Mouse (Mus musculus): ENCODE results near the gene Zxdc. TPM values are rescaled to one million over a fixed set of nuclear protein-coding genes. Genes with fewer than 3 reads are reported as not detected.
A peak's percentile ranks its signal among the peaks of the same experiment; 100 is the strongest.

The Zxdc gene
- polyA plus RNA-seq (2014; fragmentation: Nextera tagmentation; extraction: Ambion mirVana), result 11.0 and 11.5 TPM in 2 replicates

GRCm38 (mm10) chr6:90368976-90369724 lies at the start of gene Zxdc:
Gene Zxdc, plus strand, starts transcription at chr6:90369492.
- H3K4me3 ChIP-seq (ENCODE audit: control insufficient read depth in 1 of 2, insufficient read depth in 1 of 2, low read depth in 1 of 2, low read length in 2 of 2), result peak within 1 kb of the TSS; percentile 93 to 96
- 6% methylated on average over 41 of the region's 41 CpGs for WGBS
- H3K4me1 ChIP-seq (ENCODE audit: control insufficient read depth in 2 of 2, insufficient read depth in 2 of 2, low read length in 2 of 2), result peaks cover 4 to 17% of the 10 kb centered on the region in 2 experiments; a peak in 3 of 4 replicates
- peak within 1 kb of the TSS; percentile 93 for H3K9ac ChIP-seq (ENCODE audit: low read length)
- H3K27me3 ChIP-seq (ENCODE audit: control insufficient read depth, insufficient read depth, low read length), result no peaks in the 10 kb centered on the region
- H3K9me3 ChIP-seq (ENCODE audit: control insufficient read depth, low read length), result no peaks in the 10 kb centered on the region
- peak; percentile 97 for ATAC-seq (ENCODE audit: insufficient number of reproducible peaks, insufficient read depth, low FRiP score, low read depth)
- H3K27ac ChIP-seq (replicated peaks in 1 of 2; ENCODE audit: control insufficient read depth in 1 of 2, insufficient read depth in 1 of 2, low read depth in 2 of 2, low read length in 2 of 2), result peak within 1 kb of the TSS; percentile 68 to 86
- H3K4me2 ChIP-seq (ENCODE audit: low read length), result peak within 1 kb of the TSS; percentile 90
- H3K36me3 ChIP-seq (ENCODE audit: control insufficient read depth, insufficient read depth, low read length), result peaks cover 21% of the 10 kb centered on the region

GRCm38 (mm10) chr6:90320429-90320828 lies 48.9 kb upstream of the Zxdc start:
- no peak overlapping the region for H3K27ac ChIP-seq (replicated peaks in 1 of 2; ENCODE audit: control insufficient read depth in 1 of 2, insufficient read depth in 1 of 2, low read depth in 2 of 2, low read length in 2 of 2)
- H3K4me2 ChIP-seq (ENCODE audit: low read length), result no peak overlapping the region
- 79% methylated on average over 5 of the region's 5 CpGs for WGBS
- ATAC-seq (ENCODE audit: insufficient number of reproducible peaks, insufficient read depth, low FRiP score, low read depth), result no peak
- H3K36me3 ChIP-seq (ENCODE audit: control insufficient read depth, insufficient read depth, low read length), result no peaks in the 10 kb centered on the region
- H3K9me3 ChIP-seq (ENCODE audit: control insufficient read depth, low read length), result no peaks in the 10 kb centered on the region
- H3K4me1 ChIP-seq (ENCODE audit: control insufficient read depth in 2 of 2, insufficient read depth in 2 of 2, low read length in 2 of 2), result peaks cover 0 to 4% of the 10 kb centered on the region in 2 experiments; a peak in 3 of 4 replicates
- H3K4me3 ChIP-seq (ENCODE audit: control insufficient read depth in 1 of 2, insufficient read depth in 1 of 2, low read depth in 1 of 2, low read length in 2 of 2), result no peak overlapping the region
- 0 out of 2 replicates have a peak, but pooled peaks cover 3% of the 10 kb centered on the region for H3K27me3 ChIP-seq (ENCODE audit: control insufficient read depth, insufficient read depth, low read length)
- H3K9ac ChIP-seq (ENCODE audit: low read length), result no peak overlapping the region

- 35% methylated on average over 4 of the region's 4 CpGs for WGBS
- no peak for ATAC-seq (ENCODE audit: insufficient number of reproducible peaks, insufficient read depth, low FRiP score, low read depth)
- no peaks in the 10 kb centered on the region for H3K36me3 ChIP-seq (ENCODE audit: control insufficient read depth, insufficient read depth, low read length)
Observed at GRCm38 (mm10) chr6:90321811-90322210, 47.5 kb upstream of the Zxdc start.

GRCm38 (mm10) chr6:90324026-90324425 lies 45.3 kb upstream of the Zxdc start:
- WGBS, result 61% methylated on average over 3 of the region's 3 CpGs
- H3K4me3 ChIP-seq (ENCODE audit: control insufficient read depth in 1 of 2, insufficient read depth in 1 of 2, low read depth in 1 of 2, low read length in 2 of 2), result no peak overlapping the region
- no peaks in the 10 kb centered on the region for H3K9me3 ChIP-seq (ENCODE audit: control insufficient read depth, low read length)
- H3K4me2 ChIP-seq (ENCODE audit: low read length), result no peak overlapping the region
- no peak overlapping the region for H3K27ac ChIP-seq (replicated peaks in 1 of 2; ENCODE audit: control insufficient read depth in 1 of 2, insufficient read depth in 1 of 2, low read depth in 2 of 2, low read length in 2 of 2)
- H3K9ac ChIP-seq (ENCODE audit: low read length), result no peak overlapping the region
- H3K4me1 ChIP-seq (ENCODE audit: control insufficient read depth in 2 of 2, insufficient read depth in 2 of 2, low read length in 2 of 2), result peaks cover 0 to 4% of the 10 kb centered on the region in 2 experiments; a peak in 3 of 4 replicates
- H3K27me3 ChIP-seq (ENCODE audit: control insufficient read depth, insufficient read depth, low read length), result 0 out of 2 replicates have a peak, but pooled peaks cover 3% of the 10 kb centered on the region
- H3K36me3 ChIP-seq (ENCODE audit: control insufficient read depth, insufficient read depth, low read length), result no peaks in the 10 kb centered on the region
- no peak for ATAC-seq (ENCODE audit: insufficient number of reproducible peaks, insufficient read depth, low FRiP score, low read depth)

More at GRCm38 (mm10) chr6:90321811-90322210, 47.5 kb upstream of the Zxdc start:
- H3K4me3 ChIP-seq (ENCODE audit: control insufficient read depth in 1 of 2, insufficient read depth in 1 of 2, low read depth in 1 of 2, low read length in 2 of 2), result no peak overlapping the region
- H3K27ac ChIP-seq (replicated peaks in 1 of 2; ENCODE audit: control insufficient read depth in 1 of 2, insufficient read depth in 1 of 2, low read depth in 2 of 2, low read length in 2 of 2), result no peak overlapping the region
- H3K9me3 ChIP-seq (ENCODE audit: control insufficient read depth, low read length), result no peaks in the 10 kb centered on the region
- no peak overlapping the region for H3K4me2 ChIP-seq (ENCODE audit: low read length)
- 0 out of 2 replicates have a peak, but pooled peaks cover 3% of the 10 kb centered on the region for H3K27me3 ChIP-seq (ENCODE audit: control insufficient read depth, insufficient read depth, low read length)
- H3K9ac ChIP-seq (ENCODE audit: low read length), result no peak overlapping the region
- H3K4me1 ChIP-seq (ENCODE audit: control insufficient read depth in 2 of 2, insufficient read depth in 2 of 2, low read length in 2 of 2), result peaks cover 0 to 4% of the 10 kb centered on the region in 2 experiments; a peak in 3 of 4 replicates

- no peak overlapping the region for H3K4me3 ChIP-seq (ENCODE audit: control insufficient read depth in 1 of 2, insufficient read depth in 1 of 2, low read depth in 1 of 2, low read length in 2 of 2)
- no peaks in the 10 kb centered on the region for H3K36me3 ChIP-seq (ENCODE audit: control insufficient read depth, insufficient read depth, low read length)
- H3K4me2 ChIP-seq (ENCODE audit: low read length), result peak overlapping the region; percentile 62
- H3K27me3 ChIP-seq (ENCODE audit: control insufficient read depth, insufficient read depth, low read length), result 0 out of 2 replicates have a peak, but pooled peaks cover 3% of the 10 kb centered on the region
- H3K4me1 ChIP-seq (ENCODE audit: control insufficient read depth in 2 of 2, insufficient read depth in 2 of 2, low read length in 2 of 2), result peaks cover 0 to 4% of the 10 kb centered on the region in 2 experiments; a peak in 3 of 4 replicates
- no peak overlapping the region for H3K9ac ChIP-seq (ENCODE audit: low read length)
- no peak overlapping the region for H3K27ac ChIP-seq (replicated peaks in 1 of 2; ENCODE audit: control insufficient read depth in 1 of 2, insufficient read depth in 1 of 2, low read depth in 2 of 2, low read length in 2 of 2)
- H3K9me3 ChIP-seq (ENCODE audit: control insufficient read depth, low read length), result no peaks in the 10 kb centered on the region
- WGBS, result 55% methylated on average over 3 of the region's 3 CpGs
- ATAC-seq (ENCODE audit: insufficient number of reproducible peaks, insufficient read depth, low FRiP score, low read depth), result no peak
Observed at GRCm38 (mm10) chr6:90324463-90324862, 44.8 kb upstream of the Zxdc start.

GRCm38 (mm10) chr6:90324991-90325390 lies 44.3 kb upstream of the Zxdc start, which contains the start of gene Chst13:
Gene Chst13, minus strand, starts transcription at chr6:90325185.
- Histone ChIP-seq H3K27ac (replicated peaks in 1 of 2; ENCODE audit: control insufficient read depth in 1 of 2, insufficient read depth in 1 of 2, low read depth in 2 of 2, low read length in 2 of 2) (no peak within 1 kb of the TSS), H3K36me3 (ENCODE audit: control insufficient read depth, insufficient read depth, low read length) (no peaks in the 10 kb centered on the region), H3K4me2 (ENCODE audit: low read length) (peak within 1 kb of the TSS; percentile 62), H3K27me3 (ENCODE audit: control insufficient read depth, insufficient read depth, low read length) (0 out of 2 replicates have a peak, but pooled peaks cover 3% of the 10 kb centered on the region), H3K4me3 (ENCODE audit: control insufficient read depth in 1 of 2, insufficient read depth in 1 of 2, low read depth in 1 of 2, low read length in 2 of 2) (peak within 1 kb of the TSS; percentile 21 to 24; a peak in 3 of 4 replicates), H3K9ac (ENCODE audit: low read length) (0 out of 2 replicates have a peak within 1 kb of the TSS, but pooled peaks have one; percentile 16), H3K4me1 (ENCODE audit: control insufficient read depth in 2 of 2, insufficient read depth in 2 of 2, low read length in 2 of 2) (peaks cover 0 to 4% of the 10 kb centered on the region in 2 experiments; a peak in 3 of 4 replicates), H3K9me3 (ENCODE audit: control insufficient read depth, low read length) (no peaks in the 10 kb centered on the region)
- no peak for ATAC-seq (ENCODE audit: insufficient number of reproducible peaks, insufficient read depth, low FRiP score, low read depth)
- 4% methylated on average over 22 of the region's 22 CpGs for WGBS

GRCm38 (mm10) chr6:90327670-90328069 lies 41.6 kb upstream of the Zxdc start:
- ATAC-seq (ENCODE audit: insufficient number of reproducible peaks, insufficient read depth, low FRiP score, low read depth), result no peak
- H3K27me3 ChIP-seq (ENCODE audit: control insufficient read depth, insufficient read depth, low read length), result 0 out of 2 replicates have a peak, but pooled peaks cover 3% of the 10 kb centered on the region
- H3K4me3 ChIP-seq (ENCODE audit: control insufficient read depth in 1 of 2, insufficient read depth in 1 of 2, low read depth in 1 of 2, low read length in 2 of 2), result no peak overlapping the region
- no peak overlapping the region for H3K27ac ChIP-seq (replicated peaks in 1 of 2; ENCODE audit: control insufficient read depth in 1 of 2, insufficient read depth in 1 of 2, low read depth in 2 of 2, low read length in 2 of 2)
- H3K4me2 ChIP-seq (ENCODE audit: low read length), result no peak overlapping the region
- H3K9ac ChIP-seq (ENCODE audit: low read length), result no peak overlapping the region
- WGBS, result 16% methylated on average over 6 of the region's 6 CpGs
- H3K9me3 ChIP-seq (ENCODE audit: control insufficient read depth, low read length), result no peaks in the 10 kb centered on the region
- peaks cover 0 to 4% of the 10 kb centered on the region in 2 experiments; a peak in 3 of 4 replicates for H3K4me1 ChIP-seq (ENCODE audit: control insufficient read depth in 2 of 2, insufficient read depth in 2 of 2, low read length in 2 of 2)
- no peaks in the 10 kb centered on the region for H3K36me3 ChIP-seq (ENCODE audit: control insufficient read depth, insufficient read depth, low read length)
